Mouse (Mus musculus) kidney, adult 11 months (tissue): ENCODE data around the gene Spr.

Experiments used
- DNase-seq: peaks from one replicate; pipeline ENCODE4 v3.0.0; 2022

Gene Spr

GRCm38 (mm10) chr6:85117545-85118511 is 19.7 kb downstream of the Spr start:
- DNase-seq: peak; percentile 41

- DNase-seq: no peak
Measured at GRCm38 (mm10) chr6:85105033-85105615, 32.4 kb downstream of the Spr start.

GRCm38 (mm10) chr6:85103321-85103720 is 34.2 kb downstream of the Spr start:
- no peak for DNase-seq

GRCm38 (mm10) chr6:85096441-85096840 is 41.1 kb downstream of the Spr start:
- no peak for DNase-seq

GRCm38 (mm10) chr6:85087425-85087824 is 50.1 kb downstream of the Spr start:
- no peak for DNase-seq

GRCm38 (mm10) chr6:85086645-85087044 is 50.9 kb downstream of the Spr start:
- DNase-seq: no peak
